Mouse (Mus musculus) lung, embryonic 16.5 days (tissue): Measurements from ENCODE around the gene Smim15. TPM values are rescaled to one million over a fixed set of nuclear protein-coding genes. Genes with fewer than 3 reads are reported as not detected.

Source experiments
- ATAC-seq: fragments of 200-750 bp; cut with Nextera tagmentation; 2 replicates; pipeline ENCODE4 v1.8.0; 2017; ENCODE audit warnings: low read depth, mild to moderate bottlenecking, moderate library complexity
- H3K27ac ChIP-seq: fragments of 300-500 bp; sonication (generic); 2 replicates; pipeline ENCODE4 v1.5.1; 2014; ENCODE audit warnings: mild to moderate bottlenecking, control low read depth, low read length
- H3K27me3 ChIP-seq: fragments of 300-500 bp; sonication (generic); 2 replicates; pipeline ENCODE4 v1.6.1; 2014; ENCODE audit warnings: low read depth, low read length, mixed read lengths; ENCODE audit not compliant: control insufficient read depth, insufficient read depth
- H3K36me3 ChIP-seq: fragments of 300-500 bp; sonication (generic); 2 replicates; pipeline ENCODE4 v1.6.1; 2014; ENCODE audit warnings: low read length; ENCODE audit not compliant: control insufficient read depth, insufficient read depth
- H3K4me1 ChIP-seq: fragments of 300-500 bp; sonication (generic); replicated peaks from 2 replicates; pipeline ENCODE4 v1.6.1; 2014; ENCODE audit warnings: low read length, mixed read lengths; ENCODE audit not compliant: control insufficient read depth, insufficient read depth
- H3K4me2 ChIP-seq: fragments of 300-500 bp; sonication (generic); 2 replicates; pipeline ENCODE4 v1.6.1; 2014; ENCODE audit warnings: low read depth, low read length, control low read depth
- H3K4me3 ChIP-seq: fragments of 300-500 bp; sonication (generic); 2 replicates; pipeline ENCODE4 v1.5.1; 2014; ENCODE audit warnings: mild to moderate bottlenecking, low read length, control low read depth
- H3K9ac ChIP-seq: fragments of 300-500 bp; sonication (generic); 2 replicates; pipeline ENCODE4 v1.6.1; 2014; ENCODE audit warnings: low read length, control low read depth
- H3K9me3 ChIP-seq: fragments of 300-500 bp; sonication (generic); 2 replicates; pipeline ENCODE4 v1.6.1; 2016; ENCODE audit warnings: low read length; ENCODE audit not compliant: control insufficient read depth
- WGBS: fragments of 180-500 bp; shearing (Covaris S2); extraction: QIAGEN DNeasy Blood & Tissue Kit; methylation state at CpG from one replicate; pipeline ENCODE4 v1.1.7; 2014; 5-methylcytosine and 5-hydroxymethylcytosine counted together
- polyA plus RNA-seq: library from polyadenylated mRNA; unstranded; fragments of >200 nt; fragmentation: Nextera tagmentation; extraction: Ambion mirVana; gene quantifications from 2 replicates; pipeline ENCODE4 v1.2.1, GENCODE M21; 2015

The Smim15 gene
- polyA plus RNA-seq, 1 experiment from 2014 or later: 70.1 TPM

DNA sequence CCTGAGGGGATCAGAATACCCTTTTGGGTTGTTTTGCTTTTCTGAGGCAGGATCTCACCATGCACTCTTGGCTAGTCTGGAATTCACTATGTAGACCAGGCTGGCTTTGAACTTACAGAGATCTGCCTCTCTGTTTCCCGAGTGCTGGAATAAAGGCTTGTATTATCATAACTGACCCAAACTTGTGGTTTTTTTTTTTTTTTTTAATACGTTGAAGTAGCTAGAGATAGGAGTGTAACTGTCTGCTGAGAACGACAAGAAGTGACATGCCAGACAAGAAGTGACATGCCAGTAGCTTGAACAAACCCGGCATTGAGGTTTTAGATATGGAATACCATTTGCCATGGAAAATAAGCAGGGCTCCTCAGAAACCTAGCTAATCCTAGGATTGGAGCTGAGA is 11.5 kb upstream of the Smim15 start:
- Histone ChIP-seq H3K9ac (no peak overlapping the region), H3K27ac (no peak overlapping the region), H3K4me2 (no peak overlapping the region), H3K4me3 (no peak overlapping the region), H3K9me3 (no peaks in the 10 kb centered on the region), H3K4me1 (no peaks in the 10 kb centered on the region), H3K27me3 (no peaks in the 10 kb centered on the region), H3K36me3 (no peaks in the 10 kb centered on the region)
- WGBS: 88% methylated on average over 4 of the region's 4 CpGs
- no peak for ATAC-seq

DNA sequence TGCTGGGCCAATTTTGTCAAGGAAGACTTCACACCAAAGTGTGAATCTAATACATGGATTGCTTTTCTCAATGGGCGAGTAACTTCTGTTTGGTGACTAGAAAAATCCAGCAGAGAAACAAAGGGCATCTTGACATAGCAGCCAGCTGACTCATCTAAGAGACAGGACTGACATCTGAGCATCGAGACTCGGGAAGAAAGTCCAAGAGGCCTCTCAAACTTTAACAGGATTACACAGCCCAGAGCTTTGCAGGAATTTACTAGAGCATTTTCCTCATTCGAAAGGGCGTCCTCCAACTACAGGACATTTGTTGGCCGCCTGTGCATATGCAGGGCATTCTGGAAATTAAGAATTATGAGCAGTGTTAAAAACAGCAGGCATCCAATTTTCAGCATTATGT is 4.9 kb upstream of the Smim15 start:
- Histone ChIP-seq H3K27me3 (no peaks in the 10 kb centered on the region), H3K9me3 (no peaks in the 10 kb centered on the region), H3K4me3 (no peak overlapping the region), H3K27ac (no peak overlapping the region), H3K4me1 (peaks cover 13% of the 10 kb centered on the region), H3K36me3 (no peaks in the 10 kb centered on the region), H3K9ac (no peak overlapping the region), H3K4me2 (no peak overlapping the region)
- 60% methylated on average over 6 of the region's 6 CpGs for WGBS
- ATAC-seq: no peak

DNA sequence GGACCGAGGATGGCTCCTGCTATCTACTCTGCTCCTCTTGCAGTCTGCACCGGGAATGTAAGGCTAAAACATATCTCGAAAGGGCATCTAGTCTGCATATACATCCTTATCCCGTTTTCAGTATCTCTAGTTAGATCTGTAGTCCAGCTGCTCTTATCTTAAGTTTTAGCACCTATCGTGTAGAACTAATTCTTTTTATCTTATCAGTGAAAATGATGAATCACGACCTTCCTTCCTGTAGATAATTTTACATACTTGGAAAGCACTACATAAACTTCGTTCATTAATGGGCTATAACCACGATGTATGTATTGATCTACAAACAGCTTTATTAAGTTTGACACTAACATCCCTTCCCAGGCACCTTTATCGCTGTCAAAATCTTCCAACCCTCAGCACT is 4.3 kb upstream of the Smim15 start:
- ATAC-seq: no peak
- Histone ChIP-seq H3K4me2 (no peak overlapping the region), H3K27ac (no peak overlapping the region), H3K4me3 (no peak overlapping the region), H3K36me3 (no peaks in the 10 kb centered on the region), H3K9me3 (no peaks in the 10 kb centered on the region), H3K9ac (no peak overlapping the region), H3K4me1 (peaks cover 13% of the 10 kb centered on the region), H3K27me3 (no peaks in the 10 kb centered on the region)
- WGBS: 33% methylated on average over 9 of the region's 9 CpGs

DNA sequence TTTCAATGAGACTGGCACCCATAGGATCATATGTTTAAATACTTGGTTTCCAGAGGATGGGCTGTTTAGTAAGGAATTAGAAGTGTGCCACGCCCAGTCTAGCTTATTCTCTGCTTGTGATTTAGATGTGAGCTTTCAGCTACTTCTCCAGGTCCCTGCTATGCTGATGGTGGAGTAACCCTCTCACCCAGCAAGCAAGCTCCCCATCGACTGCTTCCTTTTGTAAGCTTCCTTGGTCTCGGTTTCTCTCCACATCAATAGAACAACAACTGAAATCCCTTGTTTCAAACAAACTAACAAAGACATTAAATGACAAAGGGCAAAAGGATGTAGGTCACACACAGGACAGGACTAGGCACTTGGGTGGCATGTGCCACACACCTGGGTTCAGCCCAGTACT is 3.8 kb upstream of the Smim15 start:
- Histone ChIP-seq H3K4me2 (no peak overlapping the region), H3K27me3 (no peaks in the 10 kb centered on the region), H3K4me3 (no peak overlapping the region), H3K9me3 (no peaks in the 10 kb centered on the region), H3K4me1 (peaks cover 15% of the 10 kb centered on the region), H3K36me3 (no peaks in the 10 kb centered on the region), H3K9ac (no peak overlapping the region), H3K27ac (no peak overlapping the region)
- no peak for ATAC-seq
- 76% methylated on average over 3 of the region's 3 CpGs for WGBS

DNA sequence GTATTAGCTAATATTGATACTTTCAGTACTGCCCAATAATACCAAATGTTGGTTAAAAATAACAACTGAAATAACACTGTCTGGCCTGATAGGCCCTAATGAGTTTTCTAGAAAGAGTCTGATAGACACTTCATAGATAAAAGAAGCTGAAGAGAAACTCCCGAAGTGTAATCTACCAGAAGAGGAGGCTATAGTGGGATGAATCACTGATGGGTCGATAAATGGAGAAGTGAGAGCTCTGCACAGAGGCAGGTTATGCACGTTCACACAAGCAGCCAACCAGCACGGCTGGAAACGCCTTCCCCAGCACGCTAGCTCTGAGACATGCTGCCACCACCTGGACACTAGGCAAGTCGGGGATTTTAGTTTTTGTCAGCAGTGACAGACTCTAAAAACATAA is 2.9 kb upstream of the Smim15 start:
- Histone ChIP-seq H3K9me3 (no peaks in the 10 kb centered on the region), H3K36me3 (no peaks in the 10 kb centered on the region), H3K27me3 (no peaks in the 10 kb centered on the region), H3K9ac (no peak overlapping the region), H3K4me3 (no peak overlapping the region), H3K4me1 (peaks cover 22% of the 10 kb centered on the region), H3K27ac (no peak overlapping the region), H3K4me2 (no peak overlapping the region)
- no peak for ATAC-seq
- WGBS: 1% methylated on average over 7 of the region's 7 CpGs

DNA sequence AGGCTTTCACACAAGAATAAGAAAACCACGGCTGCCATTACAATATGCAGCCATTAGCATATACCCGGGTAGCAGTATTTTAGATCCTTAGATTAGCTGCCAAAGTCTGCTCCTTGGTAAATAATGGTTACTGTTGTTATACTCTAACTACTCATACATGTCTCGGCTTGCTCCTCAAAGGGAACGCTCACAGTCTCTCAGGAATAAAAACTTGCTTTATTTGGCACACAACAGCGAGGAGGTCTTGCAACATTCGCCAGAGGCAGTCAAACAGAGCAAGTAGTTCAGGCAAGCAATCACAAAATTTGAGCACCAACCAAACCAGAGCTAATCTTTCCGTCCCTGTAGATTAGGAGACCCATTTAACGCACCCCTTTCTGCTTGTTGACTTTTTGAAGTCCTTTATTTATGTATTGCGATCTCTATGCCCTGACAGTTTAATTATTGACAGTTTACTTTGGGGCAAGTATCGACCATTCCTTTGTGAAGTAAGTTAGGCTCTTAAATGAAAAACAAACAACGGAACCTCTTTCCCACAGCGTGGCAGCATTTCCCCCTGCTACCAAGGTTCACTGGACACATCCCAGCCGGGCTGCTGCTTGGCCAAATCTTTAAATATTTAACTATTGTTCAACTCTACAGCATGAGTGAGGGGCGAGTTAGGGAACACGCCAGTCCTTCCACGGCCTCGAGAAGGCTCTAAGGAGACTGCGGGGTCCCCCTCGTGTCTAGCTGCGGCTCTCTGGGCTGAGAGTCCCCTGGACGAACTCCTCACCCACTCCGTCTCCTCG is 620 bp upstream of the Smim15 start:
- no peaks in the 10 kb centered on the region for H3K9me3 ChIP-seq
- peaks cover 8% of the 10 kb centered on the region for H3K36me3 ChIP-seq
- peak overlapping the region; percentile 99 for H3K4me3 ChIP-seq
- H3K9ac ChIP-seq: peak overlapping the region; percentile 100
- peak overlapping the region; percentile 98 for H3K27ac ChIP-seq
- ATAC-seq: peak; percentile 56
- no peaks in the 10 kb centered on the region for H3K27me3 ChIP-seq
- H3K4me2 ChIP-seq: peak overlapping the region; percentile 76
- peaks cover 25% of the 10 kb centered on the region for H3K4me1 ChIP-seq
- WGBS: under 1% methylated on average over 23 of the region's 23 CpGs

DNA sequence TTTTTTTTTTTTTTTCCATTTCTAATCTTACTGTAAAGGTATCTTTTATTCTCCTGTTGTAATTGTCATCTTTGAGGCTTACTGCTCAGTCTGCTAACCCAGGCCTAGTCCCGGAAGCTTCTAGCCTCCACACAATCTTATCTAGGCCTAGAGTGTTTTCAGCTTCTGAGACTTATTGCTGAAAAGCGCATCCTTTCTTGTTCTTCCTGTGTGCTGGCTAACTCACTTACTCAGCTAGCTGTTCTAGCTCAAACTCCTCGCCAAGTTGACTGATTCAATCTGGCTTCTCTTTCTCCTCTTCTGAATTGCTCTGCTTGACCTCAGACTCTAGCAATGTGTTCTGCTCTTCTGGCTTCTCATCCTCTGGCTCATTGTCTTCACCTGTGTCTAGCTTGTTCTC is 1.4 kb downstream of the Smim15 start:
- peaks cover 8% of the 10 kb centered on the region for H3K36me3 ChIP-seq
- H3K9me3 ChIP-seq: no peaks in the 10 kb centered on the region
- WGBS: 62% methylated on average over 3 of the region's 3 CpGs
- no peak overlapping the region for H3K27ac ChIP-seq
- no peaks in the 10 kb centered on the region for H3K27me3 ChIP-seq
- H3K9ac ChIP-seq: no peak overlapping the region
- no peak overlapping the region for H3K4me3 ChIP-seq
- H3K4me1 ChIP-seq: peaks cover 23% of the 10 kb centered on the region
- ATAC-seq: no peak
- H3K4me2 ChIP-seq: peak overlapping the region; percentile 2; the same call in 1 of the 2 replicates

DNA sequence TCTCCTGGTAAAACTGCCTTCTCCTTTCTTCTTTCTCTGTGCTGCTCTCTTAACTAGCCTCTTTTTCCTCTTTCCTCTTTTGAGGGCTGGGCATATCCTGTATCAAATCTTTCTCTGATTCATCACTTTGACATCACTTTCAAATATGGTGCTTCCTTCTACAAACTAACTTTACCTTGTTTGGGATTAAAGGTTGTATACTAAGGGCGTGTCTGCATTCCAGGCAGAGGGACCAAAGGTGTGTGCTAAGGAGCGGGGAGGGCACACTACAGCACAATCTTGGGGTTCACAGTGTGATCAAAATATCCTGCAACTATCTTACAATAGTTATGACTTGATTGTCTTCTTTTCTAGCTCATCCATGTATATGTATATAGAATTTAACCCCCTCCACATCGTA is 1.8 kb downstream of the Smim15 start:
- no peaks in the 10 kb centered on the region for H3K27me3 ChIP-seq
- H3K4me1 ChIP-seq: peaks cover 23% of the 10 kb centered on the region
- ATAC-seq: no peak
- H3K9ac ChIP-seq: no peak overlapping the region
- no peaks in the 10 kb centered on the region for H3K9me3 ChIP-seq
- peak overlapping the region; percentile 2; the same call in 1 of the 2 replicates for H3K4me2 ChIP-seq
- no peak overlapping the region for H3K4me3 ChIP-seq
- no peak overlapping the region for H3K27ac ChIP-seq
- WGBS: 81% methylated on average over 3 of the region's 3 CpGs
- peaks cover 8% of the 10 kb centered on the region for H3K36me3 ChIP-seq

DNA sequence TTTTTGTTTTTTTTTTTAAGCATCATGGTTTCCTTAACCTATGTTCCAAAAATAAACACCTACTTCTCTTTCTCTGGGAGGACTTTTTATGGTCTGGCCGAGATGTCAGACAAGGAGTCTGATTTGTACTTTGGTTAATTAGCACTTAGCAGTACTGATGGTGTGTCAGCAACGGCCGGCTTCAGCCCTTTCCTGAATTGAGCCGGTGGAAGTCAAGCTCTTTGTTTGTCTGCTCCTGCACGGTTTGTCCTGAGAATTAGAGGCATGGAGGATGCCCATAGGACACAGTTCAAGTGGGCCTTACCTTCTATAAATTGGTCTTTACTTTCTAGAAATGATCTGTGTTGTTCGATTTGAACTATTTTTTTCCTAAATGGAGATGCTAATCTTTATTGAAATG is 2.6 kb downstream of the Smim15 start:
- 79% methylated on average over 6 of the region's 6 CpGs for WGBS
- H3K36me3 ChIP-seq: peaks cover 8% of the 10 kb centered on the region
- H3K9me3 ChIP-seq: no peaks in the 10 kb centered on the region
- H3K4me3 ChIP-seq: no peak overlapping the region
- no peaks in the 10 kb centered on the region for H3K27me3 ChIP-seq
- H3K27ac ChIP-seq: no peak overlapping the region
- H3K9ac ChIP-seq: no peak overlapping the region
- no peak for ATAC-seq
- H3K4me2 ChIP-seq: no peak overlapping the region
- H3K4me1 ChIP-seq: peaks cover 23% of the 10 kb centered on the region
